In genomic region chr10:128613154-128613440, GRCm38 (mm10) we compare ENCODE assay signal across 1 mouse cellular context.
TF ChIP-seq lines count a peak whose summit lies in the region.

No protein-coding gene starts in this region.

TF ChIP-seq in MEL, 35 proteins besides CTCF, POLR2A, EP300 and RAD21 (continued from another document):
- TF ChIP-seq NRF1 (IDR thresholded peaks at IDR 0.05; ENCODE audit: insufficient read depth, low read depth, low read length, poor library complexity, severe bottlenecking): no peak
